Mouse (Mus musculus): ENCODE data around the gene Birc5. TPM values are rescaled to one million over a fixed set of nuclear protein-coding genes. Genes with fewer than 3 reads are reported as not detected.

The Birc5 gene
- polyA plus RNA-seq, 1 experiment from 2014 or later: 344 TPM

DNA sequence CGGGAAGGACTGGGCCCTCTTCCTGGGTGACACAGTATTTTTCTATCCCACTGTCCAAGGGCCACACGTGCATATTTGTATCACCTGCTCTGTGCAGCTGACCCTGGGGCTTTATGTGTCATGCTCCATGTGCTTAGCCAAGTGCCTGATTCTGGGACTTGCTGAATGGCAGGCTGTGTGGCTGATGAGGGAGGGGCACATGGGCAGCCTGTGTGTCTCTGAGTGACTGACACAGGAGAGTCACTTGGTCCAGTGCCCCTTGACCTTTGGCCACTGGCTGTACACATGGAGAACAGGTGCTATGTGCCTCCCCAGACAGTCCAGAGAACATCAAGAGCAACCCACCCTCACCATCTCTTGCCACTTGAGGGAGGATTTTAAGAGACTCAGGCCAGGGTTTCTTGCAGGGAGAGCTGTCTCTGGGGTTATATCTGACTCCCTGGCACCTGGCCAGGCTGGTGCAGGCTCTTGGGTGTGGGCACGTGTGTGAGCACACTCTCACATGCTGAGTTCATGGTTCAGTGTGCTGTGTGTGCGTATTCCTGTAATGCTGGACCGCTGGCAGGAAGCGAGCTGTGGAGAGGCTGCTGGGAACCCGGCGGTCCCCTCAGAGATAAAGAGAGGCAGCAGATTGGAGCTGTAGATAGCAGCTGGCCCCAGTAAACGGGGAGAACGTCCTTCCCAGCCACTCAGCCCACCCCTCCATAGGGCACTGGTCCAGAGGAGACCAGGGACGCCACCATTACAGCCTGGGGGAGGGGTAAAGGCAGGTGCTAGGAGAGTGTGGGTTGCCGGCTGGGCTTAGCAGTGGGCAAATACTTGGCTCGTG is 29.1 kb downstream of the Birc5 start:
- ATAC-seq (ENCODE audit: insufficient number of reproducible peaks, insufficient read depth, low FRiP score, low TSS enrichment, low read depth): no peak
- Histone ChIP-seq H3K36me3 (no peaks in the 10 kb centered on the region), H3K4me1 (peaks cover 36% of the 10 kb centered on the region), H3K9me3 (no peaks in the 10 kb centered on the region), H3K9ac (peak overlapping the region; percentile 40; the same call in 1 of the 2 replicates), H3K27ac (peak overlapping the region; percentile 51; the same call in 1 of the 2 replicates), H3K4me2 (peak overlapping the region; percentile 40), H3K27me3 (peaks cover 4% of the 10 kb centered on the region; the same call in 1 of the 2 replicates), H3K4me3 (no peak overlapping the region)
- WGBS: 21% methylated on average over 13 of the region's 13 CpGs

DNA sequence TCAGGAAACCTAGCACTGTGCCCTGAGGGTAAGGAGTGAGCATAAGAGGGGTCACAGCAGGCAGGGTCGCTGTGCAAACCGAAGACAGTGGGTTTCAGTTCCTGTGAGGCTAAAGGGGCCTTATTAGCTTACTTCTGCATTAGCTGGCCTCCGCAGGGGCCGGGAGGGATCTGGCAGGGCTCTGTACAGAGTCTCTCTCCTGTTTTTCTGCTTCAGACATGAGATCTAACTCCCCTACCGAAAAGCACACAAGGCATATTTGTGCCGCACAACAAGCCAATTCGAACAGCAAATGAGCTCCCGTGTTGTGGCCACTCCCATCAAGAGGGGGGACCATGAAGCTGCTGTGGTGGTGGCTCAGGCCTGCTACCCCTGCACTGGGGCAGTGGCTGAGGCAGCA is 29.8 kb downstream of the Birc5 start:
- WGBS: 8% methylated on average over 8 of the region's 8 CpGs
- H3K27ac ChIP-seq: peak overlapping the region; percentile 51
- no peak overlapping the region for H3K4me3 ChIP-seq
- peak overlapping the region; percentile 40 for H3K4me2 ChIP-seq
- peaks cover 4% of the 10 kb centered on the region; the same call in 1 of the 2 replicates for H3K27me3 ChIP-seq
- no peak for ATAC-seq (ENCODE audit: insufficient number of reproducible peaks, insufficient read depth, low FRiP score, low TSS enrichment, low read depth)
- H3K9me3 ChIP-seq: no peaks in the 10 kb centered on the region
- peaks cover 38% of the 10 kb centered on the region for H3K4me1 ChIP-seq
- no peaks in the 10 kb centered on the region for H3K36me3 ChIP-seq
- H3K9ac ChIP-seq: no peak overlapping the region

DNA sequence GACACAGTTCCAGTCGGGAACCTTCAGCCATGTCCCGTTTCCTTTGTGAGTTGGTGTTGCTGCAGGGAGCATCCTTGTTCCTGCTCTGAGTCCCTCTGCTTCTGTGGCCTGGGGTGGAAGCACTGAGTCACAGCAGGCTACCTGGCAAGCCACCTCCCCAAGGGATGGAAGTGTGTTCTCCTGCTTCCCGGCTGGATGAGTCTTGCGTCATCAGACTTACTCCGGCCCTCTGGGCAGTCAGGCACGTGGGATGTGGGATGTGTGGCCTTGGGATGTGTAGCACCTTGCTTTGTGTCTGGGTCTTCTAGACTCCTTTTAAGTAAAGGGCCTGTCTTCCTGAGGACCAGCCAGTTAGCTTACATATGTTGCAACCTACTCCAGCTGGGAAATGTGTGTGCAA is 30.6 kb downstream of the Birc5 start:
- 69% methylated on average over 6 of the region's 6 CpGs for WGBS
- Histone ChIP-seq H3K4me1 (peaks cover 39% of the 10 kb centered on the region), H3K27ac (no peak overlapping the region), H3K27me3 (peaks cover 4% of the 10 kb centered on the region; the same call in 1 of the 2 replicates), H3K9me3 (no peaks in the 10 kb centered on the region), H3K4me2 (no peak overlapping the region), H3K9ac (no peak overlapping the region), H3K4me3 (no peak overlapping the region), H3K36me3 (no peaks in the 10 kb centered on the region)
- ATAC-seq (ENCODE audit: insufficient number of reproducible peaks, insufficient read depth, low FRiP score, low TSS enrichment, low read depth): no peak

DNA sequence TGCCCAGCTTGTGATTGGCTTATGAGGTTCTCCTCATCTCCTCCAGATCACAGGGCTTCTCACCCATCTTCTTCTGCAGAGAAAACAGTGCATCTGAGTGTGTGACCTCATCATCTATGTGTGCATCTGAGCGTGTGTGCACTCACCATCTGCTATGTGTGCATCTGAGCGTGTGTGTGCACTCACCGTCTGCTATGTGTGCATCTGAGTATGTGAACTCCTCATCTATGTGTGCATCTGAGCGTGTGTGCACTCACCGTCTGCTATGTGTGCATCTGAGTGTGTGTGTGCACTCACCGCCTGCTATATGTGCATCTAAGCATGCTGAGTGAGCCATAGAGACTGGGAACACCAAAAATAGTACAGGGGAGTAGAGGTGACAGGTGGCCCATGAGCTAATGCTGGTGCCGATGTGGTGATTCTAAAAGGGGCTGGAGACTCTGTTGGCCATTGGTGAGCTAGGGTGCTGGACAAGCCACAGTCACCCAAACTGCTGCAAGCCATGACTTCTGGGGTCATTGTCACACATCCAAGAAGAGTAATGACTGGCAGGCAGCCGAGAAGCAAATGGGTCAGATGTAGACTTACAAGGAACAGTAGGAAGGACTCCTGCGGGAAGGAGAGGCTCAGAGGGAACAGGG is 31.4 kb downstream of the Birc5 start:
- no peak for ATAC-seq (ENCODE audit: insufficient number of reproducible peaks, insufficient read depth, low FRiP score, low TSS enrichment, low read depth)
- WGBS: 89% methylated on average over 9 of the region's 9 CpGs
- no peaks in the 10 kb centered on the region for H3K9me3 ChIP-seq
- H3K4me2 ChIP-seq: no peak overlapping the region
- H3K27me3 ChIP-seq: peaks cover 4% of the 10 kb centered on the region; the same call in 1 of the 2 replicates
- H3K27ac ChIP-seq: no peak overlapping the region
- H3K4me3 ChIP-seq: no peak overlapping the region
- H3K36me3 ChIP-seq: no peaks in the 10 kb centered on the region
- no peak overlapping the region for H3K9ac ChIP-seq
- H3K4me1 ChIP-seq: peaks cover 39% of the 10 kb centered on the region

DNA sequence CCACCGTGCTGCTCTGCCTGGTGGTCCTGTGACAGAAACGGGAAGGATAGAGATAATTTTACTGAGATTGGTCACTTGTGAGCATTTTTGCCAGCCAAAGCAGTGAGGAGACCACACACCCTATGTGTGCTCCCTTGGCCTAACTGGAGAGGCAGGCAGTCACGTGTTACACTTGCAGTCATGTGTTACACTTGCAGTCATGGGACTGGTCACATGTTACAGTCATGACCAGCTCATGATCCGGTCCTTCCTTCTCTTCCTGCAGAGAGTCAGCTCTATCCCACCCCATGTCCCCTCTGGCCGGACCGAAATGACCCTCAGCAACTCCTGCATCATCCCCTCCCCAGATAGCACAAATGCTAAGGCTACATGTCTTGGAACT is 31.9 kb downstream of the Birc5 start:
- Histone ChIP-seq H3K27me3 (0 out of 2 replicates have a peak, but pooled peaks cover 4% of the 10 kb centered on the region), H3K9me3 (no peaks in the 10 kb centered on the region), H3K9ac (no peak overlapping the region), H3K4me3 (no peak overlapping the region), H3K27ac (no peak overlapping the region), H3K4me2 (no peak overlapping the region), H3K36me3 (no peaks in the 10 kb centered on the region), H3K4me1 (peaks cover 39% of the 10 kb centered on the region)
- WGBS: 80% methylated on average over 6 of the region's 6 CpGs
- no peak for ATAC-seq (ENCODE audit: insufficient number of reproducible peaks, insufficient read depth, low FRiP score, low TSS enrichment, low read depth)

DNA sequence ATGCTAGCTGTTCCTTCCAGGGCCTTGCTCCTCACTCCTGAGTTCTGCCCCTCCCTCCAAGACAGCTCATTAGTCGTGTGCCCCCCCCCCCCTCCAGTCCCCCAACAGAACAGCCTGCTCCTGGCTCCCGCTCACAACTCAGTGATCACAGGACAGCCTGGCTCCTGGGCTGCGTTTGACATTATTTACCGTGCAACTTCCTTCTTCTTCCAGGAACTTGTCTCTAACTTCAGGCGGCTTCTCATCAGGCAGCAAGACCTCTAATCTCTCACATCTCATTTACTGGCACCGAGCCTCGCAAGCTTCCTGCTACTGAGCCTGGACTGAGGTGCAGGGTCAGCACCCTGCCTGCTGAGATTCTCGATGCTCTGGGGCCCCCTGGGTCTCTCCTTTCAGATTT is 32.7 kb downstream of the Birc5 start:
- H3K27me3 ChIP-seq: 0 out of 2 replicates have a peak, but pooled peaks cover 4% of the 10 kb centered on the region
- H3K4me3 ChIP-seq: no peak overlapping the region
- no peak overlapping the region for H3K9ac ChIP-seq
- H3K27ac ChIP-seq: 0 out of 2 replicates have a peak overlapping the region, but pooled peaks have one; percentile 28
- H3K4me1 ChIP-seq: peaks cover 39% of the 10 kb centered on the region
- ATAC-seq (ENCODE audit: insufficient number of reproducible peaks, insufficient read depth, low FRiP score, low TSS enrichment, low read depth): no peak
- no peak overlapping the region for H3K4me2 ChIP-seq
- H3K36me3 ChIP-seq: no peaks in the 10 kb centered on the region
- H3K9me3 ChIP-seq: no peaks in the 10 kb centered on the region
- 10% methylated on average over 8 of the region's 8 CpGs for WGBS

DNA sequence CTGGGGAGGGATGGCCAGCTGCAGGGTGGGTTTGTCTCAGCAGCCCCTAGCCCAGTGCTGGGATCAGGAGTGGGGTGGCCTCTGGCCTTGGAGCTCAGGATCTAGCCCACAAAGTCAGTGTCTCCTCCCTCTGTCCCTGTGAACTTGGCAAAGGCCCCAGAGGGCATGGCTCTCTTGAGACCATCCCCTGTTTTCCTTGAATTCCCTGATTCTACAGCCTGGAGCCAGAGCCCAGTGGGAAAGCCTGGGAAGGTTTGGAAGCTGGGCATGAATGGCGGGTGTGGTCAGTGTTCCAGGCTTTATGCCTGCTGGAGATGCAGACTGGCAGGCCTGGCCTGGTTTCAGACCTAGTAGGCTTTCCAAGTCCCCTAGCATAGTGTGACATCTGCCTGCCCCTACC is 33.2 kb downstream of the Birc5 start:
- peaks cover 39% of the 10 kb centered on the region for H3K4me1 ChIP-seq
- WGBS: 92% methylated on average over 1 of the region's 1 CpGs
- no peak overlapping the region for H3K4me2 ChIP-seq
- H3K4me3 ChIP-seq: no peak overlapping the region
- H3K27ac ChIP-seq: 0 out of 2 replicates have a peak overlapping the region, but pooled peaks have one; percentile 28
- H3K9ac ChIP-seq: 0 out of 2 replicates have a peak overlapping the region, but pooled peaks have one; percentile 11
- ATAC-seq (ENCODE audit: insufficient number of reproducible peaks, insufficient read depth, low FRiP score, low TSS enrichment, low read depth): no peak
- H3K27me3 ChIP-seq: 0 out of 2 replicates have a peak, but pooled peaks cover 4% of the 10 kb centered on the region
- H3K9me3 ChIP-seq: no peaks in the 10 kb centered on the region
- no peaks in the 10 kb centered on the region for H3K36me3 ChIP-seq

DNA sequence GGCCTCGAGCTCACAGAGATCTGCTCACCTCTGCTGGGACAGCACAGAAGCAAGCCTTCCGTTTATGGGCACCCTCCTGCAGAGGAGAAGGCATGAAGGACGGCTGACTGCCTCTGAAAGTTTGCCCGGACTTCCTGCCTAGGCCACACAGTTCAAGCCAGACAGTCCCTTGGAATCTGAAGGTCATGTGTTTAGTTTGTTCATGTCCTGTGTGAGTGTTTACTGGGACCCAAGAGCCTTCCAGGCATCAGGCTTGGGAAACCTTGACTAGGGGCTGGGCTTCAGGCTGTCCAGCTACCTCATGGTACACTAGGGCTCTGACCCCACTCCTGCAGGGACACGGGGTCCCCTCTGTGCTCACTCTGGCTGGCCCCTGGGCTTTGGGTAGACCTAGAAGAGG is 36.9 kb downstream of the Birc5 start:
- 52% methylated on average over 5 of the region's 5 CpGs for WGBS
- H3K9ac ChIP-seq: no peak overlapping the region
- H3K4me2 ChIP-seq: no peak overlapping the region
- no peaks in the 10 kb centered on the region for H3K36me3 ChIP-seq
- H3K27me3 ChIP-seq: peaks cover 33% of the 10 kb centered on the region
- ATAC-seq (ENCODE audit: insufficient number of reproducible peaks, insufficient read depth, low FRiP score, low TSS enrichment, low read depth): no peak
- H3K4me3 ChIP-seq: no peak overlapping the region
- H3K4me1 ChIP-seq: peaks cover 54% of the 10 kb centered on the region
- no peaks in the 10 kb centered on the region for H3K9me3 ChIP-seq
- no peak overlapping the region for H3K27ac ChIP-seq

DNA sequence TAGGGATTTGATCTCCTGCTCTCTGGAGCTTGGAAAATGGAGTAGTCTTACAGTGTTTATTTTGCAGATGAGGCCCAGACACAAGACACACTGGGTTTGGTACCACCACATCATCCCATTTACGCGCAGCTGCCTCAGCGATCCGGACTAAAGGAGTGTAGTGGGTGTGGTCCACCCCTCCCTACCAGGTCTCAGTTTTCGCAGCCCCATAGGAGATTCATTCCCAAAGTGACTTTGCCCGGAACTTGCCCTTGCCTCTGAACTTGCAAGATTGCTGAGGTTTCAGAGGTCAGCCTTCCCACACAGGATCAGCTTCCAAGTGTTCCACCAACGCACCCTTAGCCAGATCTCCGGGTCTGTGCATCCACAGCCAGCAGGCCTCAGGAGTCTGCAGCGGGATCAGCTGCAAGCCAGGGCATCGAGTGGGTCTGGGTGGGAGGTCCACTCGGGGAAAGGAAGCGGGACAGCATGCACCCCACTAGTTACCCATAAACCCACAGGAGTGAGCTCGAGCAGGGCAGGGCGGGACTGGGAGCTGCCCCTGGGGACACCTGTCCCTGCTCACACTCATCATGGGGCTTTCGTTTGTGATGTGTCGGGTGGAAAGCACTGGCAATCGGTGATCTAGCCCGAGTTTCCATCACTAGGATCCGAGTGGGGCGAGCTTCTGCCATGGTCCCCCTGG is 39.3 kb downstream of the Birc5 start:
- peaks cover 40% of the 10 kb centered on the region for H3K4me1 ChIP-seq

DNA sequence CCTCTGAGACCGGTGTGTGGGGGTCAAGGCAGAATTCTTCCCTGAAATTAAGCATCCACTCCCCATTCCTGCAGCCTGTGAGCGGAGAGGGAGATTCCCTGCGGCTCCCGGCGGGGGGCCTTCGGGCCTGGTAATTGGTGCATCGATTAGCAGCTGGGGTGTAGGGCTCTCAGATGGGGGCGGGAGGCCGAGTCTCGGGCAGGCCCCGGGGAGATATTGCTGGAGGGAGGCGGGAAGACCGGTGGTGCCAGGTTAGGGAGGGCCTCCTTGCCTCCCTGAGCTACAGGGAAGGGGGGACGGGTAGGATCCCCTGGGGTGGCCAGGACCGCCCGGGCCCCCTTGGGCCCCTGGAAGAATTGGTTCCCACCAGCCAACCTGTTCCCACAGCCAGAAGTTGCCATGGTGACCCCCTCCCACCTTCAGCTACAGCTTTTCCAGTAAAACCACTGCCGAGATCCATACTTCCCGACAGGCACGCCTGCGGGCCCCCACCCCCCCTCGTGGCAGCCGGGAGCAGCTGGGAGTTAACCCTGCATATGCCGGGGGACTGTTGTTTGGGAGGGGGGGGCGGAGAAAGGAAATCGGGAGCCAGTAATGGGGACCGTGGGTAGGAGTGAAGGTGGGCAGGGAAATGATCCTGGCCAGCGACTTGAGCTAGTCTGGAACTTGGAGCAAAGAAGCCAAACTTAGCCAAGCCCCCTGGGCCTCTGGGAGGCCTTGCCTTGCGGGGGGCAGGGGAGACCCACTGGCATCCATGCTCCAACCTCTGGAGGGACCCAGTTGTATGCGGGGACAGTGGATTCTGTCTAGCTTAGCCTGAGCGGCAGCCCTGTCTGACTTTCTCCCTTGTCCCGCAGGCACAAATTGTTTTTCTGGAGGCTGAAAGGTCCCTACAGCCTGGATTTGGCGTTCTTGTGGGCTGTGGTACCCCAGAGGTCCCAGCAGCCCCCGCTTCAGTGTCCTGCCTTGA is 40.1 kb downstream of the Birc5 start:
- 3% methylated on average over 33 of the region's 33 CpGs for WGBS

More for the DNA sequence above, 39.3 kb downstream of the Birc5 start:
- Histone ChIP-seq H3K4me2 (peak overlapping the region; percentile 65), H3K9ac (peak overlapping the region; percentile 60; the same call in 1 of the 2 replicates), H3K36me3 (no peaks in the 10 kb centered on the region), H3K4me3 (peak overlapping the region; percentile 34), H3K27me3 (peaks cover 47% of the 10 kb centered on the region), H3K9me3 (no peaks in the 10 kb centered on the region), H3K27ac (no peak overlapping the region)
- 12% methylated on average over 20 of the region's 20 CpGs for WGBS
- no peak for ATAC-seq (ENCODE audit: insufficient number of reproducible peaks, insufficient read depth, low FRiP score, low TSS enrichment, low read depth)

More for the DNA sequence above, 40.1 kb downstream of the Birc5 start:
- peaks cover 35% of the 10 kb centered on the region for H3K4me1 ChIP-seq
- peak overlapping the region; percentile 60 for H3K9ac ChIP-seq
- H3K4me3 ChIP-seq: peak overlapping the region; percentile 34
- peak overlapping the region; percentile 71 for H3K27ac ChIP-seq
- no peak for ATAC-seq (ENCODE audit: insufficient number of reproducible peaks, insufficient read depth, low FRiP score, low TSS enrichment, low read depth)
- H3K36me3 ChIP-seq: no peaks in the 10 kb centered on the region
- no peaks in the 10 kb centered on the region for H3K9me3 ChIP-seq
- H3K27me3 ChIP-seq: peaks cover 47% of the 10 kb centered on the region
- H3K4me2 ChIP-seq: peak overlapping the region; percentile 65
